Mouse (Mus musculus) lung, postnatal 0 days (tissue): Measurements from ENCODE around the gene Amdhd2.

Source experiments
- CTCF ChIP-seq: IDR thresholded peaks from 2 replicates; pipeline ENCODE4 v1.5.1; 2016; ENCODE audit warnings: antibody characterized with exemption, mild to moderate bottlenecking
- EP300 ChIP-seq: IDR thresholded peaks from 2 replicates; pipeline ENCODE4 v1.6.1; 2016; ENCODE audit warnings: antibody characterized with exemption, mild to moderate bottlenecking, control low read depth

DNA sequence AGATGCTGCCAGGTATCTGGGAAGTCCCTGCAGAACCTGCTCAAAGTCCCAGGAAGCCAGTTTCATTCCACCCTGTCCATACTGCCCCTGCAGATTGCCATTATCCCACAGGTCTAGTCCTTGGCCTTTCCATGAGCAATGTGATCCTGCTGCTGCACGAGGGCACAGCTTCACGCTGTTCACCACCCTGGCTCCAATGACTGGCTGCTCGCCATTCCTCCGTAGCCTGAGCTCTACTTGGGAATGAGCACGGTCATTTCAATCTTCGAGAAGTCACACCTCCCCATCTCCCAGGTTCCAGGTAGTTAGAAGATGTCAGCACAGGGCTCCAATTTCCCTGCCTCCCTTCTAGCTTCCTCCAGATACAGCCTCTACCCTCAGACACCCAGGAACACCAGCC, 6.4 kb downstream of the Amdhd2 start:
- TF ChIP-seq CTCF: no peak
- no peak for TF ChIP-seq EP300
